Mouse (Mus musculus) CD8-positive naive resting alpha-beta T cell, adult 57 days (primary cell): Measurements from ENCODE around the gene Cpne7. TPM values are rescaled to one million over a fixed set of nuclear protein-coding genes. Genes with fewer than 3 reads are reported as not detected.

Experiments used
- total RNA-seq: library from RNA; stranded (reverse); gene quantifications from one replicate; pipeline ENCODE4 v1.2.4, GENCODE M21; 2023

The Cpne7 gene
- 0.58 TPM for total RNA-seq

DNA sequence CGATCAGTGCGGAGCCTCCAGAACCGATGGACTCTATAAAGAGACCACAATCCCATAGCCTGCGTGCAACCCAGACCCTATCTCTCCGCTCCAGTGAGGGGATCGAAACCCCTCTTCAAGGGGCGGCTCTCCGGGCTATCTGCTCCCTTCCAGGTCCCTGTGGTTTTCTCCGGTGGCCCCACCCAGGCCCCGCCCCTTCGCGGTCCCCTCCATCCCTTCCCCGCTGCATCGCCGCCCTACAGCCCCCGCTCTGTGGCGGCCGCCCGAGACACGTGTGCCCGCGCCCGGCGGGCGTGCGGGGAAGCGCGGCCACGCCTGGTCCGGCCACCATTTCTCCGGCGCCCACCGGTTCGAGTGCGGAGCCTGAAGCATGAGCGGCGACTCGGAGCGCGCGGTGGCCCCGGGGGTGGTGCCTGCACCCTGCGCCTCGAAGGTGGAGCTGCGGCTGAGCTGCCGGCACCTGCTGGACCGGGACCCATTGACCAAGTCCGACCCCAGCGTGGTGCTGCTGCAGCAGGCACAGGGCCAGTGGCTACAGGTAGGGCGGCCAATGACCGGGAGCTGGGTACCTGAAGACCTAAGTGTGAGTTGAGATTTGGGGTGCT lies at the start of gene Cpne7:
Gene Cpne7, plus strand, starts transcription at position 248 of the 605 bp plus-strand sequence.

DNA sequence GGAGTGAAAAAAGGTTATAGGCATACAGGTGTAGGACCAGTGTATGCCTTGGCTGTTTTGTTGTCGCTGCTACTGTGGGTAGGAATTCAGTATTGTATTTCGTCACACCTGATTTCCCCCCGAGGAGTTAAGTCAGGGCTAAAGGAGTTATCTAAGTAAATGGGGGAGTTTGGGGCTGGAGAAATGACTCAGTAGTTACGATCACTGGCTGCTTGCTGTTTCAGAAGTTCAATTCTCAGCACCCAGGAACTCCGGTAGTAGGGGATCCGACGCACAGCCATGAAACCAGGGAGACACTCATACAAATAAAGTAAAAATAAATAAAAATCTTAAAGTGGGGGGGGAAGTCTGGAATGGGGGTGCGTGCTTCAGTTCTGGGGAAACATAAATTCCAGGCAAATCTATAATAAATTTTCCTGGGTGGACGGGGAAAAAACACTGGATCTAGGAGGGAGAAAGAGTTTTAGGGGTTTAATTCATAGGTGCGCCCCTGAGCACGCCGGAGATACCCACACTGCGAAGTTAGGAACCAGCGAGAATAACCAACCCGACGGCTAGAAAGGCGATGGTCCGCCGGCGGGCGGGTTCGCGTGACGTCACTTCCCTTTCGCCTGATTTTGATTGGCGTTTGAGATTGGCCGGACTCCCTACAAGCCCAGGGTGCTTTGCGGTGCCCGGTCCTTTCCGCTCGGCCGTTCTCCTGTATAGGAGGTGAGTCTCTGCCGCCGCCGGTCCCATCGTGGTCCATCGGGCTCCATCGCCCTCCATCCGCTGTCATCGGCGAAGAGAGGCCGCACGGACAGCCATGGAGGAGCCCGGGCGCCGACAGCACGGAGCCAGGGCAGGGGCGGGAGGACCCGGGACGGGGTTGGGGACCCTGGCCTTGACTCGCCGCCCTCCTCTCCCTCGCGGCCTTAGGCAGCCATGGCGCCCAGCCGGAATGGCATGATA lies 15.2 kb upstream of the Cpne7 start, which contains the start of gene Rpl13:
Gene Rpl13, plus strand, starts transcription at position 616 of the 951 bp plus-strand sequence.

DNA sequence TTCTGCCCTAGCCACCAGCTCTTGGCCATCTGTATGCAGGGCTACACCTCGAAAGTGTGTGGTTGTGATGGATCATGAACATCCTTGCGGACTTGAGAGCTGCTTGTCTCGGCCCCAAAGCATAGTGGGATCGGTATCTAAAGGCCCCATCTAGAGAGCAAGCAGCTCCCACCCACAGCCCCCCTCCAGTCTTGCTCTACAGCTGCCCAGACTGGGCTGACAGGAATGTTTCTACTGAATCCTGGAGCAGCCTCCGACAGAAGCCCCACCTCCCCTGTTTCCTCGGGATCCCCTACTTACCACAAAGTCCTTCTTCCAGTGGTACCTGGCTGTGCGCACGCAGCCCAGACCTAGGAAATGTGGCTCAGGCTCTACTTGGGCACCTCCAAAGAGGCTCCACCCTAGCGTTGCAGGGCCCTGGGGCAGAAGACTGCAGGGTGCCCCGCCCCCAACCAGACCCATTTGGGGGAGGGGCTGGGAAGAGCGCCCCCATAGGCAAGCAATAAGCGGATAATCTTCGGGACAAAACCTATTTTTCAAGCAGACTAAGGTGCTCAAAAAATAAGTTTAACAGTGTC lies 40.8 kb downstream of the Cpne7 start, which contains the start of gene Sult5a1:
Gene Sult5a1, minus strand, starts transcription at position 428 of the 578 bp plus-strand sequence.

Other genes with a start within 250 kb of the Cpne7 start
- gene Ankrd11, start 75.1 kb upstream of the Cpne7 start, total RNA-seq = 327 TPM
- 55.4 TPM for gene Spg7, start 54.4 kb upstream of the Cpne7 start, total RNA-seq
- gene Rpl13, start 15.0 kb upstream of the Cpne7 start, total RNA-seq = 2,033 TPM
- not detected for gene Sult5a1, start 40.9 kb downstream of the Cpne7 start, total RNA-seq
- gene Dpep1, start 68.9 kb downstream of the Cpne7 start, total RNA-seq = not detected
- 62.4 TPM for gene Chmp1a, start 95.4 kb downstream of the Cpne7 start, total RNA-seq
- 0.28 TPM for gene Spata33, start 95.5 kb downstream of the Cpne7 start, total RNA-seq
- gene Cdk10, start 107.5 kb downstream of the Cpne7 start, total RNA-seq = 59.2 TPM
- 8.7 TPM for gene Spata2l, start 118.9 kb downstream of the Cpne7 start, total RNA-seq
- gene Zfp276, start 136.8 kb downstream of the Cpne7 start, total RNA-seq = 29.9 TPM
- 38.6 TPM for gene Vps9d1, start 137.0 kb downstream of the Cpne7 start, total RNA-seq
- 10.0 TPM for gene Fanca, start 201.2 kb downstream of the Cpne7 start, total RNA-seq
- gene Spire2, start 215.3 kb downstream of the Cpne7 start, total RNA-seq = not detected